Mouse (Mus musculus) left cerebral cortex, adult 9 months (tissue): ENCODE measurements around the gene Timm29.
A peak's percentile ranks its signal among the peaks of the same experiment; 100 is the strongest.

Experiments used
- DNase-seq, 2 experiments: peaks; one replicate each; pipeline ENCODE4 v3.0.0; 2022; ENCODE audit warnings: low spot score in 2 of 2

Gene Timm29

DNA sequence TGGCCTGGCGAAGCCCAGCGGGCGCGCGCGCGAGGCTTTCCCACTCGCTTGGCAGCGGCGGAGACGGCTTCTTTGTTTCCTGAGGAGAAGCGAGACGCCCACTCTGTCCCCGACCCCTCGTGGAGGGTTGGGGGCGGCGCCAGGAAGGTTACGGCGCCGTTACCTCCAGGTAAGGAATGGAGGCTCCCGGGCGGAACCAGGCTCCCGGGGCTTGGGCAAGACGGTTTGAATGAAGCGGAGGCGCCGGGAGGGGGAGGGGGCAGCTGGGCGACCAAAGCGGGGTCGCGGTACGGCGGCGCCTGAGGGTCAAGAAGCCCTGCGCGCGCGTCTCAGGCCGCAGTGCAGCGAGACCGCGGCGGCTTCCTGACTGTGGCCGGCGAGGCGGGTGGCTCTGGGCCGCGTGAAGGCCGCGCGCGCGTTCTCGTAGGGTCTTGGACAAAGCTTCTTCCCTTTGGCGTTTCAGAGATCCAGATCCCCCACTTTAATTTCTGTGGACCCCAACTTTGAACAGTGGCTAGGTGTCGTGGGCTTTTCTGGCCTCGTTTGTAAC, 23.8 kb downstream of the Timm29 start:
- DNase-seq, result peak; percentile 62 to 87

DNA sequence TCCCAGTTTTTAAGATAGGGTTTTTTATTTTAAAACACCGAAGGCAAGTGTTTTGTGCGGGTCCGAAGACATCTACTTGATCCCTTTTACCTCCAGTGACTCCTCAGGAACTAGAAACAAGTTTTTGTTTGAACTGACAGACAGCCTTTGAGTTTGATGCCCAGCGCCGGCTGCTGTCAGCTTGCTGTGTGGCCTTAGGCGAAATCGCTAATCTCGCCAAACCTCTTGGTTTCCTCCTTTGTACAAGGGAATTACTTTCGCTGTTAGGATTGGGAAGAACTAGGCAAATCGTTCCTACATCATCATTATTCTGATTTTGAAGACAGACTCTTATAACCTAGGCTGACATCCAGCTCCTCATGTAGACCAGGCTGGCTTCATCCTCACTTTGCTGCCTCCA, 24.5 kb downstream of the Timm29 start:
- DNase-seq, result no peak

DNA sequence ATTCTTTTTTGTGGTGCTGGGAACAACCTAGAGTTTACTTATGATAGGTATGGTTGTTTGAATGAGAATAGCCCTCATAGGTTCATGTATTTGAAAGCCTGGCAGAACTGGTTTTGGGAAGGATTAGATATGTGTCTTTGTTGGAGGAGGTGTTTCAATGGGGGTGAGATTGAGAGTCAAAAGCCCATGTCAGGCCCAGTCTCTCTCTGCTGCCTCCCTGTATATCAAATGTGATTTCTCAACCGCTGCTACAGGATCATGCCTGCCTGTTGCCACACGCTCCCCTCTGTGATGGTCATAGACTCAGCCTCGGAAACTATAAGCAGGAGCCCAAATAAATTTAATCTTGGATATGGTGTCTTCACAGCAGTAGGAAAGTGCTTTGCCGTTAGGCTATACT, 27.7 kb downstream of the Timm29 start:
- DNase-seq, result no peak

DNA sequence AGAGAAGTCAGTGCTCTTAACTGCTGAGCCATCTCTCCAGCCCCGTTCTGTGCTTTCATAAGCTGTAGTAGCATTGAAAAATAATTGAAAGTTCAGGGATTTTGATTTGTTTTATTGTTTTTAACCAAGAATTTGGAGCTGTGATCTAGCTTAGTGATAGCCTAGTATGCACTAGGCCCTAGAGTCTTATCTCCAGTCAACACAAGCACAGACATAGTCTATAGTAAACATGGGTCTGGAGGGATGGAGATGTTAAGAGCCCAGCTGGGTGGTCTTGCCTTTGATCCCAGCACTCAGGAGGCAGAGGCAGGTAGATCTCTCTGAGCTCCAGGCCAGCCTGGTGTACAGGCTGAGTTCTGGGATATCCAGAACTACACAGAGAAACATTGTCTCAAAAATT, 30.2 kb downstream of the Timm29 start:
- DNase-seq, result no peak

DNA sequence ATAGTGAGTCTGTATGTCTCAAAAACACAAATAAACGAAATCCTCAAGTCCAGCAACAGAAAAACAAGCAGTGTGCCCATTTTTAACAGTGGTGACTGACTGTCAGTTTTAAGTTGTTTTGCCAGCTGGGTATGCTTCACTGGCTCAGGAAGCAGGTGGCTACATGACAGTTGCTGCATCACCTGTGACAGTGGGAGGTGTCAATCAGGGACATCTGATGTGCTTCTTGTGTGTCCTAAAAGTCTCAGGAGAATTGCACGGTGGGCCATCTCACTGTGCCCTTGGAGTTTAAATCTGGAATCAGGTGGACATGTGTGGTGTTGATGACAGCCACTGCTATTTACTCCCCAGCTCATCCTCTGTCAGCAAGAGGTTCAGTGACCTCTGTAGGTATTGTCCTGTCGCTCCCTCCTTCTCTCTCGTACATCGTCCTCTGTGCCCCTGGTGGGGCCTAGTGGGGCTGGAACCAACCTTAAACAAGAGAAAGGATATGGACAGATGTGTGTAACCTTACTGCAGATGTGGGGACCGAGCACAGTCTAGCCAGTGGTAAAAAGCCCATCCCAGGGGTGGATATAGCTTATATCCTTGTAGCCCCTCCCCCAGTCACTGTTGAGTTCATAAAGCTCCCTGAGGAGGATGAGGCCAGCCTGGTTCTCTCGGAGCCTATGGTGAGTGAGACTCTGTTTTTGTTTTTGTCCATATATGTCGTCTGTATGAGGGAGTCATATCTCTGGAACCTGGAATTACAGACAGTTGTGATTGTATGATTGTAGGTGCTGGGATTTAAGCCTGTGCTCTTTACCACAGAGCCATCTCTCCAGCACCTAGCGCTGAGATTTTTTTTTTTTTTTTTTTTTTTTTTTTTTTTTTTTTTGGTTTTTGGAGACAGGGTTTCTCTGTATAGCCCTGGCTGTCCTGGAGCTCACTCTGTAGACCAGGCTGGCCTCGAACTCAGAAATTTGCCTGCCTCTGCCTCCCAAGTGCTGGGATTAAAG, 33.1 kb downstream of the Timm29 start:
- DNase-seq, result no peak

DNA sequence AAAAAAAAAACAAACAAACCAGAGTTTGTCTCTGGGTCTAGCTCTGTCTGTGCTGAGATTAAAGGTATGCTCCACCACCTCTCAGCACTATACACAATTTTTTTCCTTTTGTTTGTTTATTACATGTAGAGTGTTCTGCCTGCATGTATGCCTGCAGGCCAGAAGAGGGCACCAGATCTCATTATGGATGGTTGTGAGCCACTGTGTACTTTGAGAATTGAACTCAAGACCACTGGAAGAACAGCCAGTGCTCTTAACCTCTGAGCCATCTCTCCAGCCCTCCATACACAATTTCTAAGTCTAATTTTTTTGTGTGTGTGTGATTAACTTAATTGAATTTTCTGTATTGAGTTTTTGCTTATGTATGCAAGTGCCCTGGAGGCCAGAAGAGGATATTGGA, 34.0 kb downstream of the Timm29 start:
- no peak for DNase-seq

DNA sequence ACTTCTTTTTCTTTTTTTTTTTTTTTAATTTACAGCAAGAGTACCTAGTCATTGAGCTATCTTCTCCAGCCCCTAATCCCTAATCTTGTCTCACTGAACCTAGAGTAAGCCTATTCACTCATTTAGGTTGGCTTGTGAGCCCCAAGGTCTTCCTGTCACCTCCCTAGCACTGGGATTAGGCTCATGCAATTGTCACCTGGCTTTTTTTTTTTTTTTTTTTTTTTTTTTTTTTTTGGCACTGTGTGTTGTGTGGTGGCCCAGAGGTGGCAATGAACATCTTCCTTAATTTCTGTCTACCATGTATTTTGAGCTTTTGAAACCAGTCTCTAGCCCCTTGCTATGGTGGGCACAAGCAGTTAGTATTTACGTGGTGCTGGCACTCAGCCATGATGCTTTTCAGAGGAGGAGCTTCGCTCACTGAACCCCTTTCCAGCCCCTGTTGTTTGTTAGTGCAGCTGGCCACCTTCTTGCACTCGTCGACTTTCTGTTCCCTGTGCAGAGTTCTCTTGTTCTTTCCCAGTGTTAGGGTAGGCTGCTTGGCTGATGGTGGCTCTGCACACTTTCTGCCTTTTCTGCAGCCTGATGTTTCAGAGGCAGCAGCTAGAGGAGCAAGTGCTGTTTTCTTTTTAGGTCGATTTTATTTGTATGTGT, 34.7 kb downstream of the Timm29 start:
- DNase-seq, result no peak

DNA sequence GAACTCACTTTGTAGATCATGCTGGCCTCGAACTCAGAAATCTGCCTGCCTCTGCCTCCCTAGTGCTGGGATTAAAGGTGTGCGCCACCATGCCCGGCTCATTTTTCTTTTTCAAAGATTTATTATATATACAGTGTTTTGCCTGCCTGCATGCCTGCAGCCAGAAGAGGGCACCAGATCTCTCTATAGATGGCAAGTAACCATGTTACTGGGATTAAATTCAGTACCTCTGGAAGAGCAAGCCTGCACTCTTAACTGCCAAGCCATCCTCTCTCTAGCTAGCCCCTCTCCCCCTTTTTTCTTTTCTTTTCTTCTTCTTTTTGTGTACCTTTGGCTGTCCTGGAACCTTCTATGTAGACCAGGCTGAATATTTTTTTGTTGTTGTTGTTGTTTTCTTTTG, 38.2 kb downstream of the Timm29 start:
- peak in 1 of 2 experiments; percentile 67 for DNase-seq

DNA sequence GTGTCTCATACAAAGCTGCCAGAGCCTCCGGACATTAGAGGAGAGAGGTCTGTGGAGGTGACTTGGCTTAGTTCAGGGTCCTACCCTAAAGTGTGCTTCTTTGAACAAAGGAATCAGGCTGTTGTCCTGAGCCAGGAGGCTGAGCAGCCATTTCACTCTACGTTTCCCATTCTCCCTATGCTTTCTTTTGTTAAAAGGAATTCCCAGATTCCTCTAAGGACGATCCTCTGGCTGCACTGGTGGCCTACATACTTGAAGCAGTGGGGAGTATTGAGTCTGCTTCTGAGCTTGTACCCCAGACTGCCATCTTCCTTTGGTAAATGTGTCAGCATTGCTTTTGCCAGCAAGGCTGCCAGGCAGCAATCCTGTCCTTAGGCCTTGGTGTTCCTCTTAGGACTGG, 40.6 kb downstream of the Timm29 start:
- no peak for DNase-seq

DNA sequence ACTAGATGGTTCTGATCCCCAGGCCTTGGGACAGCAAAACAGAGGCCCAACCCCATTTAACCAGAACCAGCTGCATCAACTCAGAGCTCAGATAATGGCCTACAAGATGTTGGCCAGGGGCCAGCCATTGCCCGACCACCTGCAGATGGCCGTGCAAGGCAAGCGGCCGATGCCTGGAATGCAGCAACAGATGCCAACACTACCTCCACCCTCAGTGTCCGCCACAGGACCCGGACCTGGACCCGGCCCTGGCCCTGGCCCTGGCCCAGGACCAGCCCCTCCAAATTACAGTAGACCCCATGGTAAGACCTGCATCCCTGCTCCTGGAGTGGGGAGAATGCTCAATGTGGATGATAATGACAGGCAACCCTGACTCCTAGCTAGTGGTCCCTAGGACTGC, 43.1 kb downstream of the Timm29 start:
- no peak for DNase-seq

DNA sequence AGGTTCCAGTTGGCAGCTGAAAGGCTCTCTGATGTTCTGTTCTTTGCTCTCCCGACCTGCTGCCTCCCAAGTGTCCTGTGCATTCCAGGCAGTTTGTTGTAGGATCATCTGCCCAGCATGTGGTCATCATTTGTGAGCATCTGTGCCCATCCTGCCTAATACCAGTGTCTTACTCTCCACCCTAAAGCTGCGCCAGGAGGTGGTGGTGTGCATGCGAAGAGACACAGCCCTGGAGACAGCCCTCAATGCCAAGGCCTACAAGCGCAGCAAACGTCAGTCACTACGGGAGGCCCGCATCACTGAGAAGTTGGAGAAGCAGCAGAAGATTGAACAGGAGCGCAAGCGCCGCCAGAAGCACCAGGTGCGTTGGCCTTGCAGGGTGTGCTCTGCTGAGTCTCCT, 46.5 kb downstream of the Timm29 start:
- no peak for DNase-seq
